Mouse (Mus musculus): Measurements from ENCODE around the gene Ugt1a8.

- TF ChIP-seq POLR2A (IDR thresholded peaks at IDR 0.05; ENCODE audit: borderline replicate concordance, low read depth, low read length), result no peak
- TF ChIP-seq CTCF (IDR thresholded peaks at IDR 0.05; ENCODE audit: low read depth, low read length), result no peak
These were observed 140.5 kb downstream of the Ugt1a8 start for GRCm38 (mm10) chr1:88228121-88228520.

Measured in bone marrow macrophage, adult 2 months (primary cell).